Mouse (Mus musculus) ES-E14 (cell line): Measurements from ENCODE around the gene Nxf1. TPM values are rescaled to one million over a fixed set of nuclear protein-coding genes. Genes with fewer than 3 reads are reported as not detected.

ENCODE experiments used
- DNase-seq: peaks from one replicate; pipeline ENCODE4 v3.0.0-alpha.2; 2013; ENCODE audit warnings: low read depth, low spot score
- H3K27ac ChIP-seq: 2 replicates; pipeline ENCODE4 v1.5.1; 2012; ENCODE audit warnings: low read depth, mild to moderate bottlenecking, low read length, moderate library complexity, mixed read lengths; ENCODE audit not compliant: poor library complexity, insufficient read depth, severe bottlenecking
- H3K36me3 ChIP-seq: 2 replicates; pipeline ENCODE4 v1.6.1; 2012; ENCODE audit warnings: mild to moderate bottlenecking, low read length, moderate library complexity, mixed read lengths; ENCODE audit not compliant: control insufficient read depth, poor library complexity, insufficient read depth, severe bottlenecking
- H3K4me1 ChIP-seq, 2 experiments: fragments of 150-350 bp in 1 of 2; sonication (generic) in 1 of 2; 2 replicates each; pipeline ENCODE4 v1.6.1; 2012; ENCODE audit warnings: low read length in 2 of 2, mild to moderate bottlenecking in 1 of 2, mixed read lengths in 1 of 2; ENCODE audit not compliant: control insufficient read depth in 2 of 2, insufficient read depth in 2 of 2, poor library complexity in 1 of 2
- H3K4me3 ChIP-seq, 2 experiments: fragments of 150-350 bp in 1 of 2; sonication (generic) in 1 of 2; 2 replicates each; pipeline ENCODE4 v1.5.1; 2012; ENCODE audit warnings: low read length in 2 of 2, low read depth in 1 of 2, mild to moderate bottlenecking in 1 of 2, mixed read lengths in 1 of 2; ENCODE audit not compliant: insufficient read depth in 1 of 2, poor library complexity in 1 of 2, severe bottlenecking in 1 of 2
- H3K9ac ChIP-seq: 2 replicates; pipeline ENCODE4 v1.6.1; 2012; ENCODE audit warnings: low read depth, mild to moderate bottlenecking, low read length, mixed read lengths; ENCODE audit not compliant: poor library complexity, insufficient read depth, severe bottlenecking
- H3K9me3 ChIP-seq: fragments of 150-350 bp; sonication (generic); 2 replicates; pipeline ENCODE4 v1.6.1; 2012; ENCODE audit warnings: low read depth, mild to moderate bottlenecking, low read length; ENCODE audit not compliant: control insufficient read depth, insufficient read depth
- CHD2 ChIP-seq: IDR thresholded peaks from 2 replicates; pipeline ENCODE4 v1.6.1; 2014; ENCODE audit warnings: mild to moderate bottlenecking, low read depth, low read length, inconsistent platforms
- HCFC1 ChIP-seq: IDR thresholded peaks from 2 replicates; pipeline ENCODE4 v1.6.1; 2012; ENCODE audit warnings: low read length, inconsistent platforms, borderline replicate concordance; ENCODE audit not compliant: insufficient read depth
- MAFK ChIP-seq: IDR thresholded peaks from 2 replicates; pipeline ENCODE4 v1.6.1; 2014; ENCODE audit warnings: mild to moderate bottlenecking, low read depth, low read length, inconsistent platforms; ENCODE audit not compliant: insufficient read depth
- ZC3H11A ChIP-seq: IDR thresholded peaks from 2 replicates; pipeline ENCODE4 v1.6.1; 2012; ENCODE audit warnings: low read depth, mild to moderate bottlenecking, inconsistent platforms, low read length, borderline replicate concordance
- ZNF384 ChIP-seq: IDR thresholded peaks from 2 replicates; pipeline ENCODE4 v1.6.1; 2012; ENCODE audit warnings: low read depth, low read length, inconsistent platforms
- in situ Hi-C, 2 experiments: fragments of 600-800 bp; cut with MboI; formaldehyde crosslinking; loops; one replicate each; pipeline ENCODE4 v1.15.1; 2025; ENCODE audit warnings: low sequenced_read_pairs in 2 of 2, inconsistent platforms in 1 of 2; ENCODE audit not compliant: unreplicated experiment in 2 of 2
- total RNA-seq: library from RNA; depleted of rRNA; stranded (reverse); fragments of 300-350 nt; gene quantifications from 2 replicates; pipeline ENCODE4 v1.2.3, GENCODE M21; 2012

Gene Nxf1
- total RNA-seq, 1 experiment = 101 TPM

- Histone ChIP-seq H3K9me3 (no peaks in the 10 kb centered on the region), H3K4me1 (no peaks in the 10 kb centered on the region), H3K27ac (no peak overlapping the region), H3K9ac (no peak overlapping the region), H3K36me3 (peaks cover 27% of the 10 kb centered on the region), H3K4me3 (no peak overlapping the region)
- no peak for DNase-seq
- TF ChIP-seq ZC3H11A (no peak), ZNF384 (no peak), MAFK (no peak), HCFC1 (no peak), CHD2 (no peak)
- in situ Hi-C loops = no loop called here
Observed at GRCm38 (mm10) chr19:8738911-8739310, 18.0 kb upstream of the Nxf1 start.

GRCm38 (mm10) chr19:8739646-8740045 is 17.2 kb upstream of the Nxf1 start:
- in situ Hi-C loops = no loop called here
- H3K9me3 ChIP-seq = no peaks in the 10 kb centered on the region
- TF ChIP-seq ZNF384 (no peak), ZC3H11A (no peak), CHD2 (no peak), MAFK (no peak), HCFC1 (no peak)
- H3K4me1 ChIP-seq = no peaks in the 10 kb centered on the region
- no peak for DNase-seq
- no peak overlapping the region for H3K9ac ChIP-seq
- H3K36me3 ChIP-seq = peaks cover 27% of the 10 kb centered on the region
- no peak overlapping the region for H3K27ac ChIP-seq
- H3K4me3 ChIP-seq = no peak overlapping the region

GRCm38 (mm10) chr19:8740603-8741002 is 16.3 kb upstream of the Nxf1 start, which contains the start of gene 1700092M07Rik:
Gene 1700092M07Rik (plus strand): TSS chr19:8740718.
- in situ Hi-C loops = no loop called here
- peak within 1 kb of the TSS; percentile 96 for H3K9ac ChIP-seq
- H3K4me1 ChIP-seq = no peaks in the 10 kb centered on the region
- no peak for DNase-seq
- TF ChIP-seq ZNF384 (no peak), ZC3H11A (no peak), HCFC1 (no peak), CHD2 (no peak), MAFK (no peak)
- H3K4me3 ChIP-seq = peak within 1 kb of the TSS; percentile 88 to 89
- H3K27ac ChIP-seq = peak within 1 kb of the TSS; percentile 95
- no peaks in the 10 kb centered on the region for H3K9me3 ChIP-seq
- peaks cover 27% of the 10 kb centered on the region for H3K36me3 ChIP-seq

GRCm38 (mm10) chr19:8741243-8741869 is 15.5 kb upstream of the Nxf1 start, which contains the start of gene Stx5a:
Gene Stx5a (plus strand): TSS chr19:8741413.
- peaks cover 28% of the 10 kb centered on the region for H3K36me3 ChIP-seq
- TF ChIP-seq MAFK (no peak), ZNF384 (0 out of 2 replicates have a peak, but pooled peaks have one; percentile 36), CHD2 (peak; percentile 85), ZC3H11A (no peak), HCFC1 (no peak)
- no peaks in the 10 kb centered on the region for H3K9me3 ChIP-seq
- in situ Hi-C loops = no loop called here
- H3K27ac ChIP-seq = peak within 1 kb of the TSS; percentile 95
- DNase-seq = peak; percentile 98
- peak within 1 kb of the TSS; percentile 88 to 89 for H3K4me3 ChIP-seq
- peak within 1 kb of the TSS; percentile 96 for H3K9ac ChIP-seq
- no peaks in the 10 kb centered on the region for H3K4me1 ChIP-seq

- peaks cover 28% of the 10 kb centered on the region for H3K36me3 ChIP-seq
- peak overlapping the region; percentile 81 for H3K9ac ChIP-seq
- no peak for TF ChIP-seq MAFK
- TF ChIP-seq ZNF384 = no peak
- TF ChIP-seq ZC3H11A = no peak
- TF ChIP-seq CHD2 = no peak
- TF ChIP-seq HCFC1 = no peak
- in situ Hi-C loops = no loop called here
- no peak overlapping the region for H3K27ac ChIP-seq
- DNase-seq = no peak
- no peaks in the 10 kb centered on the region for H3K4me1 ChIP-seq
- H3K9me3 ChIP-seq = no peaks in the 10 kb centered on the region
- H3K4me3 ChIP-seq = peak overlapping the region; percentile 88 to 89
Observed at GRCm38 (mm10) chr19:8742176-8742575, 14.7 kb upstream of the Nxf1 start.
